Mouse (Mus musculus): ENCODE measurements around the gene Gm47841. TPM values are rescaled to one million over a fixed set of nuclear protein-coding genes. Genes with fewer than 3 reads are reported as not detected.

The Gm47841 gene
- polyA plus RNA-seq, 1 experiment from 2014 or later: not detected

DNA sequence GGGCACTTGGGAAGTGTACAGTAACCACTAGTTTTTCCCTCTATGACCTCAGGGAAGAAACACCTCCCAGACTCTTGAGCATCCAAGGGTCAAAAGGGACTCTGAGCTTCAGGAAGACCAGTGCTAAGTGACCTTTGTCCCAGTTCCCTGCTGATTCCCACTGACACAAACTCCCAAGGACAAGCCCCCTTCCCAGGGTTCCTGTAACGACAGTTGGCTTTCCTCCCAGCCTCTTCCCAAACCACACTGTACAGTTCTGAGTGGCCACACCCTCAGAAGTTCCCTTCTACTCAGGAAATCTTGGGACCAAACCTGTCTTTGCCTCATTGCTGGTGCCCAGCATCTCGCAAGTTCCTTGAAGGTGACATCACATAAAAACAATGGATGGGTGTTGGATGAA lies 25.5 kb upstream of the Gm47841 start:
- no peak for DNase-seq (ENCODE audit: low spot score)
- Histone ChIP-seq H3K9ac (ENCODE audit: low read length) (no peak overlapping the region), H3K36me3 (ENCODE audit: control insufficient read depth, insufficient read depth, low read length) (no peaks in the 10 kb centered on the region), H3K4me2 (replicated peaks; ENCODE audit: low read depth) (no peak overlapping the region), H3K4me1 (replicated peaks; ENCODE audit: control insufficient read depth, insufficient read depth) (peaks cover 10% of the 10 kb centered on the region; the same call in 1 of the 2 replicates), H3K9me3 (ENCODE audit: control insufficient read depth, low read length) (no peaks in the 10 kb centered on the region), H3K4me3 (ENCODE audit: low read depth, low read length) (no peak overlapping the region), H3K27ac (replicated peaks) (peak overlapping the region; percentile 36; the same call in 1 of the 2 replicates), H3K27me3 (ENCODE audit: control insufficient read depth, insufficient read depth, low read length) (no peaks in the 10 kb centered on the region)
- WGBS: 51% methylated on average over 2 of the region's 2 CpGs
- TF ChIP-seq CTCF (IDR thresholded peaks at IDR 0.05; ENCODE audit: low read depth) (no peak), EP300 (optimal IDR thresholded peaks at IDR 0.05) (no peak)
- no peak for ATAC-seq (ENCODE audit: low FRiP score, low TSS enrichment)

DNA sequence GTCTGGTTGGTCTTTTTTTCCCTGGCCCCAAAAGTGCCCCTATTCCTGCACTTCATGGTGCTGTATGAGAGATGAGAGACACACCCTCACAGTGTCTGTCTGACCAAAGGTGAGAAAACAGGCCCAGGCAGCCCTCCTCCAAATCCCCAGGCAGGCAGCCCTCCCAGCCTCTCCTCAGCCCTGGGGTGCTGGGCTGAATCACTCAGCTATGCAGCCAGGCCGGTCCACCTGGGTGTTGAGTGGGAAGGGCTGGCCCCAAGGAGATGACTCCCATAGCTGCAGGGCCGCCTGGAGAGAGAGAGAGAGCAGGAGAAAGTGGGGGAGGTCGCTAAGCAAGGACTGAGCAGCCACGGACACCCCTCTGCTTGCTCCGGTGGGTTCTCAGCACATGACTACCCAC lies 23.6 kb upstream of the Gm47841 start:
- Histone ChIP-seq H3K4me1 (replicated peaks; ENCODE audit: control insufficient read depth, insufficient read depth) (peaks cover 10% of the 10 kb centered on the region; the same call in 1 of the 2 replicates), H3K27ac (replicated peaks) (peak overlapping the region; percentile 79), H3K9me3 (ENCODE audit: control insufficient read depth, low read length) (no peaks in the 10 kb centered on the region), H3K4me2 (replicated peaks; ENCODE audit: low read depth) (peak overlapping the region; percentile 14; the same call in 1 of the 2 replicates), H3K27me3 (ENCODE audit: control insufficient read depth, insufficient read depth, low read length) (no peaks in the 10 kb centered on the region), H3K4me3 (ENCODE audit: low read depth, low read length) (no peak overlapping the region), H3K36me3 (ENCODE audit: control insufficient read depth, insufficient read depth, low read length) (no peaks in the 10 kb centered on the region), H3K9ac (ENCODE audit: low read length) (peak overlapping the region; percentile 23)
- TF ChIP-seq CTCF (IDR thresholded peaks at IDR 0.05; ENCODE audit: low read depth) (no peak), EP300 (optimal IDR thresholded peaks at IDR 0.05) (peak; percentile 76)
- peak; percentile 79 for ATAC-seq (ENCODE audit: low FRiP score, low TSS enrichment)
- DNase-seq (ENCODE audit: low spot score): peak; percentile 76
- WGBS: 30% methylated on average over 5 of the region's 5 CpGs

DNA sequence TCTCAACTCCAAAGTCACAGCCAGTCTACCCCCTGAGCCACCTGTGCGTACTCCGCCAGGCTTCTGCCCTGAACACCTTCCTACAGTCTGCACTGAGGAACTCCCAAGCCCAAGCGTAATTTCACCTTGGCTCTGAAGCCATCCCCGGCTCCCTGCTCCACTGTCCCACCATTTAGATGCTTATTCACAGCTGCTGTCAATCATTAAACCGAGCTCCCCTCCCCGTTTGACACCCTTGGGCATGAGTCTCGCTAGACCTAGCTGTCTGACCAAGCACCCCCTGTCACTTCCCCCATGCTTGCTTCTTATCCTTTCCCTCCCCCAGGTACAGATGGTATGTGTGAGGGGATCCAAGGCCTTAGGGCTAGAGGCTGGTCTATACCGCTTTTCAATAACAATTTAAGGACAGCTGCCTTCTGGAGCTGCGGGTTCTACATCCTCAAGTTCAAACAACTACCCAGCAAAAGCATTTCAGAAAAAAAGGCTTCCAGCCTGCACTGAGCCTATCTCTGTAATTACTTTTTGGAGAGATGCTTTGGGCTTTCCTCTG lies 22.5 kb upstream of the Gm47841 start:
- H3K9ac ChIP-seq (ENCODE audit: low read length): 0 out of 2 replicates have a peak overlapping the region, but pooled peaks have one; percentile 23
- no peak overlapping the region for H3K4me2 ChIP-seq (replicated peaks; ENCODE audit: low read depth)
- H3K27me3 ChIP-seq (ENCODE audit: control insufficient read depth, insufficient read depth, low read length): no peaks in the 10 kb centered on the region
- WGBS: 63% methylated on average over 9 of the region's 9 CpGs
- no peak for DNase-seq (ENCODE audit: low spot score)
- H3K4me1 ChIP-seq (replicated peaks; ENCODE audit: control insufficient read depth, insufficient read depth): peaks cover 10% of the 10 kb centered on the region; the same call in 1 of the 2 replicates
- TF ChIP-seq EP300 (optimal IDR thresholded peaks at IDR 0.05): no peak
- no peak for TF ChIP-seq CTCF (IDR thresholded peaks at IDR 0.05; ENCODE audit: low read depth)
- no peak for ATAC-seq (ENCODE audit: low FRiP score, low TSS enrichment)
- H3K36me3 ChIP-seq (ENCODE audit: control insufficient read depth, insufficient read depth, low read length): no peaks in the 10 kb centered on the region
- H3K9me3 ChIP-seq (ENCODE audit: control insufficient read depth, low read length): no peaks in the 10 kb centered on the region
- H3K4me3 ChIP-seq (ENCODE audit: low read depth, low read length): no peak overlapping the region
- peak overlapping the region; percentile 79 for H3K27ac ChIP-seq (replicated peaks)

DNA sequence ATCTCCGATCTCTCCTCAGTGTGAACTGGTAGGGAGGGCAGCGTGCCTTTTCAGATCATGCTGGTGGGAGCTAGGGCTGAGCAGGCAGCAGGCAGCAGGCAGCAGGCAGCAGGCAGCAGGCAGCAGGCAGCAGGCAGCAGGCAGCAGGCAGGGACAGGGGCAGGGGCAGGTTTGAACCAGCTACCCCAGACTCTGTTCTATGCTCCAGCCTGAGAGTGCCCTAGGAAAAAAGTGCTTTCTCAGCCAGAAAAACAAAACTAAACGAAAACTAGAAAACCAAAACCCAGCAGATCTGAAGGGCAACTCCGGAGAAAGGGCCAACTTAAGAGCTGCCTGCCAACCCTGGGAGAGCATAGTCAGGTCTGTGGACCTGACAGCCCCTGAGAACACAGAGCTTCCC lies 21.5 kb upstream of the Gm47841 start:
- Histone ChIP-seq H3K27ac (replicated peaks) (peak overlapping the region; percentile 45), H3K4me1 (replicated peaks; ENCODE audit: control insufficient read depth, insufficient read depth) (peaks cover 10% of the 10 kb centered on the region; the same call in 1 of the 2 replicates), H3K36me3 (ENCODE audit: control insufficient read depth, insufficient read depth, low read length) (no peaks in the 10 kb centered on the region), H3K4me3 (ENCODE audit: low read depth, low read length) (no peak overlapping the region), H3K4me2 (replicated peaks; ENCODE audit: low read depth) (no peak overlapping the region), H3K27me3 (ENCODE audit: control insufficient read depth, insufficient read depth, low read length) (no peaks in the 10 kb centered on the region), H3K9ac (ENCODE audit: low read length) (no peak overlapping the region), H3K9me3 (ENCODE audit: control insufficient read depth, low read length) (no peaks in the 10 kb centered on the region)
- no peak for ATAC-seq (ENCODE audit: low FRiP score, low TSS enrichment)
- DNase-seq (ENCODE audit: low spot score): no peak
- 64% methylated on average over 4 of the region's 4 CpGs for WGBS
- TF ChIP-seq CTCF (IDR thresholded peaks at IDR 0.05; ENCODE audit: low read depth) (no peak), EP300 (optimal IDR thresholded peaks at IDR 0.05) (no peak)

DNA sequence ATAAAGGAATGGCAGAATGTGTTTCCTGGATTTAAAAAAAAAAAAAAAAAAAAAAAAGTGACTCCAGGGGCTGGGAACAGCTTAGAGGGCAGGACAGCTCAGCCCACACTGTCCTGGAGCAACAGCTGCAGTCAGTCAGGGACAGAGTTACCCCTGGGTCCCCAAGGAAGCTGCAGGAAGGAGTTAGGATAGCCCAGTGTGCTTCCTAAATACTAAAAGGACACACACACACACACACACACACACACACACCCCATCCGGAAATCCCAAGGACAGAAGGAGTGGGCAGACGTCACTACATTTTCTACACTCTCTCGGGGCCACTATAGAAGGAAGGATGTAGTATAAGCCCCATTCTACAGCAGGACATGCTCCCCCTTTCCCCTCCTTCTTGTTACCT lies 20.8 kb upstream of the Gm47841 start:
- Histone ChIP-seq H3K27ac (replicated peaks) (peak overlapping the region; percentile 45), H3K36me3 (ENCODE audit: control insufficient read depth, insufficient read depth, low read length) (no peaks in the 10 kb centered on the region), H3K9me3 (ENCODE audit: control insufficient read depth, low read length) (no peaks in the 10 kb centered on the region), H3K9ac (ENCODE audit: low read length) (no peak overlapping the region), H3K4me3 (ENCODE audit: low read depth, low read length) (no peak overlapping the region), H3K4me1 (replicated peaks; ENCODE audit: control insufficient read depth, insufficient read depth) (peaks cover 10% of the 10 kb centered on the region; the same call in 1 of the 2 replicates), H3K27me3 (ENCODE audit: control insufficient read depth, insufficient read depth, low read length) (no peaks in the 10 kb centered on the region), H3K4me2 (replicated peaks; ENCODE audit: low read depth) (no peak overlapping the region)
- ATAC-seq (ENCODE audit: low FRiP score, low TSS enrichment) (no peak), DNase-seq (ENCODE audit: low spot score) (no peak)
- no peak for TF ChIP-seq EP300 (optimal IDR thresholded peaks at IDR 0.05)
- TF ChIP-seq CTCF (IDR thresholded peaks at IDR 0.05; ENCODE audit: low read depth): no peak
- WGBS: 42% methylated on average over 3 of the region's 3 CpGs

DNA sequence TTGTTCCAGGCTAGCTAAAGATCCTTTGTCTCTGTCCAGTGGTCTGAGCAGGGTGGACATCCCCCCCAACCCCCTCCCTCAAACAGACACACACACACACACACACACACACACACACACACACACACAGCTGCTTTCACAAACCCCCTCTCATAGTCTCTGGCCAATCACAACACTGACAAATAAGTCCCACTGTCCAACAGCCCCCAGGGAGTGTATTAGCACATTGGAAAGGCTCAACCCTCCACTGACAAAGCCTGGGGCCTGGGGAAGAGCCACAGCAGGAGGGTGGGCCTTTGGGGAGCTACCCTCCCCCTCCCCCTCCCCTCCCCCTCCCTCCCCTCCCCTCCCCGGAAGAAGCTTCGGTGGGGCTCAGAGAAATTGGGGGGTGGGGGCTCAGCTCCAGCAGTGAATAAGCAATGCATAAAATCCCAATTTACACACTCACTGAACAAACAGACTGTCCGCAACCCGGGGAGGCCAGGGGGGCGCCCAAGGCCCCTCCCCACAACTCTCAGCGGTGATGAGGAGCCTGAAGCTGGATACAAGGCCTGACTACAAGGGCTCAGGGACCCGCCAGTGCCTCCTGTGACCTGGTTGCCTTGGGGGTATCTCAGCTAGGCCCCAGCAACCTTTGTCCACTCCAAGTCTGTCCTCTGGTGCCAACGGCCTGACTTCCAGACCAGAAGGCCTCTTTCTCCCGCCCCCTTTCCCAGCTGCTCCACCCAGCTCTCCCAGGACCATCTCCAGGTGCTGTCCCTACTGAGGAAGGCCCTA lies 19.9 kb upstream of the Gm47841 start:
- no peak overlapping the region for H3K4me2 ChIP-seq (replicated peaks; ENCODE audit: low read depth)
- no peak overlapping the region for H3K4me3 ChIP-seq (ENCODE audit: low read depth, low read length)
- H3K36me3 ChIP-seq (ENCODE audit: control insufficient read depth, insufficient read depth, low read length): no peaks in the 10 kb centered on the region
- TF ChIP-seq CTCF (IDR thresholded peaks at IDR 0.05; ENCODE audit: low read depth) (no peak), EP300 (optimal IDR thresholded peaks at IDR 0.05) (no peak)
- no peak for ATAC-seq (ENCODE audit: low FRiP score, low TSS enrichment)
- H3K9me3 ChIP-seq (ENCODE audit: control insufficient read depth, low read length): no peaks in the 10 kb centered on the region
- H3K4me1 ChIP-seq (replicated peaks; ENCODE audit: control insufficient read depth, insufficient read depth): peaks cover 10% of the 10 kb centered on the region; the same call in 1 of the 2 replicates
- H3K27ac ChIP-seq (replicated peaks): peak overlapping the region; percentile 46; the same call in 1 of the 2 replicates
- no peak for DNase-seq (ENCODE audit: low spot score)
- whole genome bisulfite sequencing: 46% methylated on average over 7 of the region's 9 CpGs
- no peaks in the 10 kb centered on the region for H3K27me3 ChIP-seq (ENCODE audit: control insufficient read depth, insufficient read depth, low read length)
- H3K9ac ChIP-seq (ENCODE audit: low read length): 0 out of 2 replicates have a peak overlapping the region, but pooled peaks have one; percentile 27

Measured in stomach, postnatal 0 days (tissue).